Mouse (Mus musculus) retina, embryonic 14.5 days (tissue): Measurements from ENCODE around the gene Gm5414.

Experiments used
- DNase-seq: peaks from one replicate; pipeline ENCODE4 v3.0.0-alpha.2; 2015; ENCODE audit warnings: low spot score

Gm5414 gene

GRCm38 (mm10) chr15:101627884-101628283 lies at the start of gene Gm5414:
Gene Gm5414, minus strand, starts transcription at chr15:101628188.
- no peak for DNase-seq

GRCm38 (mm10) chr15:101675978-101676377 lies 48.0 kb upstream of the Gm5414 start:
- no peak for DNase-seq

- DNase-seq, result no peak
Measured at GRCm38 (mm10) chr15:101652736-101653265, 24.8 kb upstream of the Gm5414 start.

- DNase-seq, result no peak
Measured at GRCm38 (mm10) chr15:101647280-101647679, 19.3 kb upstream of the Gm5414 start, which contains the start of gene Gm5478. Gene Gm5478, minus strand, starts transcription at chr15:101647380.

- DNase-seq, result peak; percentile 76
Measured at GRCm38 (mm10) chr15:101599123-101599522, 28.9 kb downstream of the Gm5414 start.

GRCm38 (mm10) chr15:101588216-101588615 lies 39.8 kb downstream of the Gm5414 start:
- DNase-seq, result peak; percentile 12

- DNase-seq, result no peak
Measured at GRCm38 (mm10) chr15:101584456-101584855, 43.5 kb downstream of the Gm5414 start.

- DNase-seq, result no peak
Measured at GRCm38 (mm10) chr15:101583211-101583965, 44.6 kb downstream of the Gm5414 start.

GRCm38 (mm10) chr15:101581701-101582100 lies 46.3 kb downstream of the Gm5414 start:
- no peak for DNase-seq

- DNase-seq, result no peak
Measured at GRCm38 (mm10) chr15:101575506-101575905, 52.5 kb downstream of the Gm5414 start.
